Mouse (Mus musculus) kidney, postnatal 0 days (tissue): ENCODE measurements around the gene Tm7sf3. TPM values are rescaled to one million over a fixed set of nuclear protein-coding genes. Genes with fewer than 3 reads are reported as not detected.

Experiments used
- ATAC-seq: fragments of 200-750 bp; cut with Nextera tagmentation; replicated peaks from 2 replicates; pipeline ENCODE4 v1.8.0; 2017; ENCODE audit warnings: low read depth, moderate number of reproducible peaks, moderate TSS enrichment, moderate library complexity; ENCODE audit not compliant: low FRiP score
- DNase-seq: peaks from one replicate; pipeline ENCODE4 v3.0.0-alpha.2; 2016; ENCODE audit warnings: low spot score
- H3K27ac ChIP-seq: fragments of 300-500 bp; sonication (generic); 2 replicates; pipeline ENCODE4 v1.5.1; 2014; ENCODE audit warnings: mild to moderate bottlenecking
- H3K27me3 ChIP-seq: fragments of 300-500 bp; sonication (generic); 2 replicates; pipeline ENCODE4 v1.6.1; 2014; ENCODE audit warnings: low read length, mixed read lengths; ENCODE audit not compliant: insufficient read depth
- H3K36me3 ChIP-seq: fragments of 300-500 bp; sonication (generic); 2 replicates; pipeline ENCODE4 v1.6.1; 2014; ENCODE audit warnings: low read length, mixed read lengths; ENCODE audit not compliant: insufficient read depth
- H3K4me1 ChIP-seq: fragments of 300-500 bp; sonication (generic); replicated peaks from 2 replicates; pipeline ENCODE4 v1.6.1; 2014; ENCODE audit warnings: antibody characterized with exemption, low read length, mixed read lengths; ENCODE audit not compliant: insufficient read depth
- H3K4me2 ChIP-seq: fragments of 300-500 bp; sonication (generic); 2 replicates; pipeline ENCODE4 v1.6.1; 2014; ENCODE audit warnings: mild to moderate bottlenecking, low read length, moderate library complexity, mixed read lengths
- H3K4me3 ChIP-seq: fragments of 300-500 bp; sonication (generic); replicated peaks from 2 replicates; pipeline ENCODE4 v1.5.1; 2014; ENCODE audit warnings: low read depth, low read length
- H3K9ac ChIP-seq: fragments of 300-500 bp; sonication (generic); 2 replicates; pipeline ENCODE4 v1.6.1; 2014; ENCODE audit warnings: low read depth, low read length
- H3K9me3 ChIP-seq: fragments of 300-500 bp; sonication (generic); replicated peaks from 2 replicates; pipeline ENCODE4 v1.6.1; 2016; ENCODE audit warnings: low read length, inconsistent platforms, mixed read lengths
- CTCF ChIP-seq: IDR thresholded peaks from 2 replicates; pipeline ENCODE4 v1.5.1; 2016; ENCODE audit warnings: antibody characterized with exemption, low read depth, mild to moderate bottlenecking, moderate library complexity
- WGBS: fragments of 180-500 bp; shearing (Covaris S2); extraction: QIAGEN DNeasy Blood & Tissue Kit; methylation state at CpG from one replicate; pipeline ENCODE4 v1.1.7; 2014; 5-methylcytosine and 5-hydroxymethylcytosine counted together
- polyA plus RNA-seq: library from polyadenylated mRNA; unstranded; fragments of >200 nt; fragmentation: Nextera tagmentation; extraction: Ambion mirVana; gene quantifications from 2 replicates; pipeline ENCODE4 v1.2.1, GENCODE M21; 2015

Tm7sf3 gene
- polyA plus RNA-seq, 1 experiment from 2014 or later = 37.8 TPM

GRCm38 (mm10) chr6:146641621-146642210, 908 bp downstream of the Tm7sf3 start:
- TF ChIP-seq CTCF = no peak
- 63% methylated on average over 11 of the region's 11 CpGs for WGBS

DNA sequence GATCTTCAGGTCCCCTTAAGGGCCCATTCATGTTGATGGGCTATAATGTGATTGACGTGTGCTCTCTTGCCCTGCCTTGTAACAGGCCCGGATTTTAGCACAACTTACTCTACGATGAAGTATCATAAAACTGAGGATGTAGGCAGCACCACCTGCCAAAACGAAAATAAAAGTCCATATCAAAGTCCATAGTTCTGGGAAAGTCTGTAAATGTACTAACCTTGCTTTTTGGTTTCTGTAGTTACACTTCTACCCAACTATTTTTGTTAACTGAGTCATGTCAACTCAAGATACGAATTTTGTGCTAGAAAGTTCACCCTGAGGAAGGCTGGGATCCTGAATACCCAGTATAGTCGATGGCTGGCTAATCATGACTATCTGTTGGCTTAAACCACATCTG, 1.6 kb downstream of the Tm7sf3 start:
- Histone ChIP-seq H3K4me2 (no peak overlapping the region), H3K4me1 (peaks cover 3% of the 10 kb centered on the region; the same call in 1 of the 2 replicates), H3K9me3 (no peaks in the 10 kb centered on the region), H3K36me3 (no peaks in the 10 kb centered on the region), H3K27ac (no peak overlapping the region), H3K9ac (no peak overlapping the region), H3K4me3 (no peak overlapping the region), H3K27me3 (no peaks in the 10 kb centered on the region)
- no peak for TF ChIP-seq CTCF
- DNase-seq = no peak
- WGBS = 72% methylated on average over 6 of the region's 6 CpGs
- no peak for ATAC-seq

More at GRCm38 (mm10) chr6:146641621-146642210, 908 bp downstream of the Tm7sf3 start:
- Histone ChIP-seq H3K4me3 (peak overlapping the region; percentile 86), H3K27me3 (no peaks in the 10 kb centered on the region), H3K36me3 (no peaks in the 10 kb centered on the region), H3K9ac (peak overlapping the region; percentile 52; the same call in 1 of the 2 replicates), H3K4me2 (peak overlapping the region; percentile 85), H3K4me1 (peaks cover 3% of the 10 kb centered on the region; the same call in 1 of the 2 replicates), H3K9me3 (no peaks in the 10 kb centered on the region), H3K27ac (no peak overlapping the region)
- ATAC-seq = no peak
- DNase-seq = no peak

DNA sequence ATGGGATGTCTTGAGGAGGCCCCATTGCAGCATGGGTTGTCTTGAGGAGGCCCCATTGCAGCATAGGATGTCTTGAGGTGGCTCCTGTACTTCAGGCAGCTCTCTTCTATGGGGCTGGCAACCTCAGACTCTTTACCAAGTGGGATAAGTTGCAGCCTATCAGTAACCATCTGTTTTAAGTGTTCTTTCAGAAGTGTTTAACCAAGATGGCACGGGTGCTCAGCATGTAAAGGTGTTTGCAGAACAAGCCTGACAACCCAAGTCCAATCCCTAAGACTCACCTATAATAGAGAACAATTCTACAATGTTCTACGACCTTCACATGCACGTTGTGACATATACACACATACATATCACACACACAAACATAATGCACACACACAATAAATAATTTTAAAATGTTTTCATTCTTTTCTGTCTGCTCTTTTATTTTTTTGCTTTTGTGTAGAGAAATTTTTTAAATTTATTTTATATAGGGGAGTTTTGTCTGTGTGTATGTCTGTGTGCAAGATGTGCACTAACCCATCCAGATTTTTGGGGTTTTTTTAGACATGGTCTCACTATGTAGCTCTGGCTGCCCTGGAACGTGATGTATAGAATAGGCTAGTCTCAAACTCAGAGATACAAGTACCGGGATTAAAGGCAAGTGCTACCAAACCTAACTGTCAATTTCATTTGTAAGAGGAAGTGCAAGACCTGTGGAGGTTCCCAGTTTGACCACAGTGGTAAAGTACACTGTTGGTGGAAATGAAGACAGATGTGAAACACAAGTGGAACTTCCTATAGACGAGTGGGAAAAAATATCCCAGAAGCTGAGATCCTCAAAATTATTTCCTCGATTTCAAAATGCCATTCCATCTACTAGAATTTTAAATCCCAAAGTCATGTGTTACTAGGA, 2.3 kb downstream of the Tm7sf3 start:
- Histone ChIP-seq H3K36me3 (no peaks in the 10 kb centered on the region), H3K27ac (no peak overlapping the region), H3K27me3 (no peaks in the 10 kb centered on the region), H3K4me3 (no peak overlapping the region), H3K9me3 (no peaks in the 10 kb centered on the region), H3K9ac (no peak overlapping the region), H3K4me2 (no peak overlapping the region), H3K4me1 (peaks cover 3% of the 10 kb centered on the region; the same call in 1 of the 2 replicates)
- WGBS = 89% methylated on average over 7 of the region's 7 CpGs
- DNase-seq (no peak), ATAC-seq (no peak)
- TF ChIP-seq CTCF = no peak

GRCm38 (mm10) chr6:146636482-146636881, 6.1 kb downstream of the Tm7sf3 start:
- H3K27me3 ChIP-seq = no peaks in the 10 kb centered on the region
- H3K36me3 ChIP-seq = no peaks in the 10 kb centered on the region
- no peak overlapping the region for H3K4me2 ChIP-seq
- TF ChIP-seq CTCF = no peak
- no peak overlapping the region for H3K27ac ChIP-seq
- H3K4me1 ChIP-seq = peaks cover 5% of the 10 kb centered on the region; the same call in 1 of the 2 replicates
- 86% methylated on average over 5 of the region's 5 CpGs for WGBS
- DNase-seq (no peak), ATAC-seq (no peak)
- H3K4me3 ChIP-seq = no peak overlapping the region
- H3K9me3 ChIP-seq = no peaks in the 10 kb centered on the region
- no peak overlapping the region for H3K9ac ChIP-seq

DNA sequence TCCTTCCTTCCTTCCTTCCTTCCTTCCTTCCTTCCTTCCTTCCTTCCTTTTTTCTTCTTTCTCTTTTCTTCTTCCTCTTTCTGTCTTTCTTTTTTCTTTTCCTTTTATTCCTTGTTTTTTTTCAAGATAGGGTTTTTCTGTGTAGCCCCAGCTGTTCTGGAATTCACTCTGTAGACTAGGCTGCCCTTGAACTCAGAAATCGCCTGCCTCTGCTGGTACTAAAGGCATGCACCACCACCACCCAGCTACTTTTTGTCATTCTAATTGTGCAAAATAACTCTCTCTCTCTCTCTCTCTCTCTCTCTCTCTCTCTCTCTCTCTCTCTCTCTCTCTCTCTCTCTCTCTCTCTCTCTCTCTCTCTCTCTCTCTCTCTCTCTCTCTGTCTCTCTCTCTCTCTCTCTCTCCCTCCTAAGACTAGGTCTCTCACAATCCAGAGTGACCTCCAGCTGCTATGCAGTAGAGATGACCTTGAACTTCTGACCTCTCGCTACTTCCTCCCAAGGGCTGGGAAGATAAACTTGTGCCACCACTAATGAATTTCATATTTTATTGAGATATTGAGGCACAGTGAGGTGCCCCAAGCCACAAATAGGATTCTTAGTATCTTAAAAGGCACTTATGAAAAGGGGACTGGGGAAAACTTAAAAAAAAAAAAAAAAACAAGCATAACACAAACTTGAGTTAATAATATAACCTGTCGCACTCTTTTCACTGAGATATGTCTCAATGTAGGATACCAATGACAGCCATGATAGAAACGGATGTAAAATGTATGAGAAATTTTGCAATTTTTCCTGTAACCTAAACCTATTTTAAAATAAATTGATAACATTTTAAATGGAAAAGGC, 7.6 kb downstream of the Tm7sf3 start:
- 67% methylated on average over 4 of the region's 4 CpGs for WGBS
- H3K4me3 ChIP-seq = peak overlapping the region; percentile 82
- no peak for DNase-seq

More for the DNA sequence above, 7.6 kb downstream of the Tm7sf3 start:
- no peaks in the 10 kb centered on the region for H3K36me3 ChIP-seq
- H3K9ac ChIP-seq = no peak overlapping the region
- H3K4me1 ChIP-seq = peaks cover 5% of the 10 kb centered on the region; the same call in 1 of the 2 replicates
- ATAC-seq = no peak
- H3K27me3 ChIP-seq = no peaks in the 10 kb centered on the region
- TF ChIP-seq CTCF = no peak
- no peak overlapping the region for H3K27ac ChIP-seq
- H3K4me2 ChIP-seq = no peak overlapping the region
- no peaks in the 10 kb centered on the region for H3K9me3 ChIP-seq
